In the genomic region with DNA sequence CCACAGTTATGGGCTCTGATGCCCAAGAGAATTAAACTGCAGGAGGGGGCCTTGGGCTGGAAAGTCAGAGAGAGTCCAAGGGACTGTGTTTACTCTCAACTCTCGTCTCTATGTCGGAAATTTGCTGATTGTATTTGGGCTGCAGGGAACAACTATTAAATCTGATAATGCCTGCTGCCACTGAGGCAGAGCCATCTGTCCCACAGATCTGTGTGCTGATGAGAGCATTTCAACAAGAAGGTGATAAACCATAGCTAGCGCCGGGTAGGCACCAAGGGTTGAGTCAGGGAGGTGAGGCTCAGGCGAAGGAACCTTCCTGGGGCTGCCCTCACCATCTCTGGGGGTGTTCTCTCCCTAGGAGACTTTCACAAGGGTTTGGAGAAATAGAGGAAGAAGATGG, we compare ENCODE assay signal across 20 mouse cellular contexts. TPM values are rescaled to one million over a fixed set of nuclear protein-coding genes. Genes with fewer than 3 reads are reported as not detected.
DNase-seq lines count a peak whose midpoint lies in the region; ATAC-seq and TF ChIP-seq lines count a peak whose summit lies in the region.
"Had no signal": no experiment of that assay in that cellular context is flagged by ENCODE, and none has a peak within 500 bp of the region (broad histone marks: within the 10 kb centered on the region; RNA-seq: fewer than 3 reads in every experiment).

No protein-coding gene starts in this region.

- no peaks in the 10 kb centered on the region for H3K9me3 ChIP-seq in heart, embryonic 16.5 days (replicated peaks; ENCODE audit: control insufficient read depth, low read length)
- H3K9me3 ChIP-seq in forebrain, postnatal 0 days (ENCODE audit: low read length): no peaks in the 10 kb centered on the region
- H3K9me3 ChIP-seq: embryonic facial prominence, embryonic 10.5 days; intestine, embryonic 15.5 days; kidney, embryonic 15.5 days had no signal

- no peaks in the 10 kb centered on the region for H3K36me3 ChIP-seq in heart, embryonic 16.5 days (ENCODE audit: control insufficient read depth, insufficient read depth)
- peaks cover 4% of the 10 kb centered on the region; the same call in 1 of the 2 replicates for H3K36me3 ChIP-seq in forebrain, postnatal 0 days (ENCODE audit: insufficient read depth)
- H3K36me3 ChIP-seq: embryonic facial prominence, embryonic 10.5 days; intestine, embryonic 15.5 days; kidney, embryonic 15.5 days had no signal

- no peaks in the 10 kb centered on the region for H3K27me3 ChIP-seq in heart, embryonic 16.5 days (ENCODE audit: control insufficient read depth, insufficient read depth, low read length)
- no peaks in the 10 kb centered on the region for H3K27me3 ChIP-seq in forebrain, postnatal 0 days (ENCODE audit: insufficient read depth, low read length)
- H3K27me3 ChIP-seq: intestine, embryonic 15.5 days had no signal

- 61% methylated on average over 5 of the region's 5 CpGs for WGBS in heart, embryonic 16.5 days
- 52% methylated on average over 5 of the region's 5 CpGs for WGBS in forebrain, postnatal 0 days

- DNase-seq in gastrocnemius, adult 2 months: no peak
- no peak for DNase-seq in gastrocnemius, postnatal 25 days
- DNase-seq in heart, adult 9 months (ENCODE audit: low spot score in 2 of 2): no peak
- peak; percentile 39 for DNase-seq in brain, adult 2 months (ENCODE audit: low read depth, low spot score)
- no peak for DNase-seq in forebrain, postnatal 0 days
- DNase-seq in right cerebral cortex, postnatal 14 days: no peak
- DNase-seq: B cell, adult 2 months; kidney, postnatal 4 days; liver; right cerebral cortex, postnatal 4 days; thymus, adult 2 months had no signal

- H3K9ac ChIP-seq in heart, embryonic 16.5 days (ENCODE audit: low read length): no peak overlapping the region
- H3K9ac ChIP-seq in forebrain, postnatal 0 days: no peak overlapping the region
- H3K9ac ChIP-seq: intestine, embryonic 15.5 days; kidney, embryonic 15.5 days had no signal

- peaks cover 9% of the 10 kb centered on the region for H3K4me1 ChIP-seq in heart, embryonic 16.5 days (ENCODE audit: control insufficient read depth, insufficient read depth, low read length)
- peaks cover 5% of the 10 kb centered on the region; the same call in 1 of the 2 replicates for H3K4me1 ChIP-seq in forebrain, postnatal 0 days (ENCODE audit: insufficient read depth)
- H3K4me1 ChIP-seq: intestine, embryonic 15.5 days; kidney, embryonic 15.5 days had no signal

- TF ChIP-seq CTCF in gastrocnemius, adult 2 months (IDR thresholded peaks at IDR 0.05): no peak
- no peak for TF ChIP-seq CTCF in forebrain, postnatal 0 days (IDR thresholded peaks at IDR 0.05; ENCODE audit: low read depth)

- intact Hi-C loops in gastrocnemius, adult 2 months (cut with DNase I): loop anchor here (5.0 kb wide), 1 partner anchor 45 kb away; no protein-coding TSS in a partner anchor

- ATAC-seq in heart, embryonic 16.5 days (replicated peaks; ENCODE audit: extremely low read depth, insufficient read depth, low FRiP score): no peak
- ATAC-seq in forebrain, postnatal 0 days: no peak
- ATAC-seq: intestine, embryonic 15.5 days; lung, postnatal 0 days had no signal

- H3K27ac ChIP-seq in gastrocnemius, adult 2 months: peak overlapping the region; percentile 78
- H3K27ac ChIP-seq in heart, embryonic 16.5 days (ENCODE audit: low read length): peak overlapping the region; percentile 87
- H3K27ac ChIP-seq in forebrain, postnatal 0 days (ENCODE audit: low read depth, low read length): 0 out of 2 replicates have a peak overlapping the region, but pooled peaks have one; percentile 41
- H3K27ac ChIP-seq: embryonic facial prominence, embryonic 10.5 days; intestine, embryonic 15.5 days; kidney, embryonic 15.5 days; left cerebral cortex, adult 2 months had no signal

- H3K4me2 ChIP-seq in heart, embryonic 16.5 days (ENCODE audit: low read depth, low read length): peak overlapping the region; percentile 39; the same call in 1 of the 2 replicates
- H3K4me2 ChIP-seq in forebrain, postnatal 0 days (ENCODE audit: low read depth): no peak overlapping the region
- H3K4me2 ChIP-seq: intestine, embryonic 15.5 days; kidney, embryonic 15.5 days; midbrain, embryonic 11.5 days had no signal

- no peak overlapping the region for H3K4me3 ChIP-seq in gastrocnemius, adult 2 months
- H3K4me3 ChIP-seq in heart, embryonic 16.5 days (ENCODE audit: low read length): no peak overlapping the region
- no peak overlapping the region for H3K4me3 ChIP-seq in forebrain, postnatal 0 days (ENCODE audit: low read depth, low read length)
- H3K4me3 ChIP-seq: embryonic facial prominence, embryonic 10.5 days; intestine, embryonic 15.5 days; kidney, embryonic 15.5 days; left cerebral cortex, adult 2 months had no signal

RNA-seq across cellular contexts. Expression of a gene that starts 17.1 kb away (rescaled TPM):
- 1 to 10 TPM; 2.4 to 4.2 TPM for total RNA-seq in gastrocnemius, adult 2 months (2021)
- total RNA-seq in gastrocnemius, postnatal 25 days (2021): 1 to 10 TPM; 3.2 to 3.3 TPM
- 26.3 and 32.3 TPM in 2 replicates for polyA plus RNA-seq in heart, embryonic 16.5 days (2015; fragmentation: Nextera tagmentation; extraction: Ambion mirVana)
- 11.5 and 18.9 TPM in 2 replicates for total RNA-seq in forebrain, postnatal 0 days (2014; rRNA removed)
- 6.7 and 7.0 TPM in 2 replicates for polyA plus RNA-seq in forebrain, postnatal 0 days (2015; fragmentation: Nextera tagmentation; extraction: Ambion mirVana)
- total RNA-seq: common myeloid progenitor, adult 5-6 weeks; hematopoietic stem cell, adult 5-6 weeks had no signal
